ENCODE assay signal across 9 mouse cellular contexts in the genomic region with DNA sequence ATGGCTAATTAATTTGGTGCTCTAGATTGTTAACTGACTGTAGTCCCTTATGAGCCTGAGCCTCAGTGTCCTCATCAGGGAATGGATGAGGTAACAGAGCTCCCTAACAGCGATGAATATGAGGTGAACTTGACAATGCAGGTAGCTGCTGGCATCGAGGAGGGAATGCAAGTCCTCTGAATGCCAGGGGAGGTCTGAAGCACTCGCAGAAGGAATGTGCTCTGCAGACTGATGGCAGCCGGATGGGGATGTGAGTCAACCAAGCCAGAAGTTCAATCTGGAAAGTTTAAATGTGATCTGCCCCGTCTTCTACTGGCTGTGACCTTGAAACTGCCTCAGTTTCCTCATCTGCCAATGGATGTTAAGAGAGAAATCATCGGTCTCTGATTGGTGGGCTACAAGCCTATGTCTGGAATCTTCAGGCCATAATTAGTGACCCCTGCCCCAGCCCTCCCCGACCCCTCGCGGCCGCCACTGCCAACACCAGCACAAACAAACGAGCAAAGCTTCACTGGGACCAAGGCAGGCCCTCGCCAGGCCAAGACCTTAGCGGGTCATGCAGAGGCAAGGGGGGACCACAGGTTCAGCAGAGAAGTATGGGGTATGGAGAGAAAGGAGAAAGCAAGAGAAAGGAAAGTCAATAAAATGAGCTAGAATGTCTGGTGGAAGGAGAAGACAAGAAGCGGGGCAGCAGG. TPM values are rescaled to one million over a fixed set of nuclear protein-coding genes. Genes with fewer than 3 reads are reported as not detected.
A peak's percentile ranks its signal among the peaks of the same experiment; 100 is the strongest.
DNase-seq lines count a peak whose midpoint lies in the region; ATAC-seq and TF ChIP-seq lines count a peak whose summit lies in the region.
"Had no signal": no experiment of that assay in that cellular context is flagged by ENCODE, and none has a peak within 500 bp of the region (broad histone marks: within the 10 kb centered on the region; RNA-seq: fewer than 3 reads in every experiment).

No protein-coding gene starts in this region.

- peaks cover 31% of the 10 kb centered on the region for H3K36me3 ChIP-seq in heart, embryonic 10.5 days
- H3K36me3 ChIP-seq in heart, postnatal 0 days (replicated peaks; ENCODE audit: control insufficient read depth, insufficient read depth, low read length) = 0 out of 2 replicates have a peak, but pooled peaks cover 10% of the 10 kb centered on the region
- H3K36me3 ChIP-seq in liver, embryonic 14.5 days (replicated peaks; ENCODE audit: control insufficient read depth, insufficient read depth, low read depth) = peaks cover 2% of the 10 kb centered on the region; the same call in 1 of the 2 replicates
- H3K36me3 ChIP-seq in stomach, embryonic 15.5 days = peaks cover 5% of the 10 kb centered on the region

- intact Hi-C loops in heart, postnatal 10 days (cut with DNase I) = no loop called here
- intact Hi-C loops in left cerebral cortex, postnatal 36 days (cut with DNase I) = loop anchor here (10.0 kb wide), 1 partner anchor 155 kb away; no protein-coding TSS in a partner anchor

- peak overlapping the region; percentile 89 for H3K27ac ChIP-seq in heart, embryonic 10.5 days
- H3K27ac ChIP-seq in heart, postnatal 0 days (ENCODE audit: low read depth) = peak overlapping the region; percentile 94
- H3K27ac ChIP-seq in liver, embryonic 14.5 days = peak overlapping the region; percentile 38
- peak overlapping the region; percentile 90 for H3K27ac ChIP-seq in stomach, embryonic 15.5 days

- peak overlapping the region; percentile 63 for H3K4me3 ChIP-seq in heart, embryonic 10.5 days
- peak overlapping the region; percentile 80 for H3K4me3 ChIP-seq in heart, postnatal 0 days (ENCODE audit: low read depth, low read length)
- H3K4me3 ChIP-seq in liver, embryonic 14.5 days (ENCODE audit: insufficient read depth in 1 of 2, low read depth in 2 of 2, low read length in 2 of 2) = peak overlapping the region; percentile 68 to 73
- peak overlapping the region; percentile 69 for H3K4me3 ChIP-seq in stomach, embryonic 15.5 days (replicated peaks)

- no peak for TF ChIP-seq EP300 in heart, postnatal 0 days (IDR thresholded peaks at IDR 0.05; ENCODE audit: low read depth)
- no peak for TF ChIP-seq EP300 in liver, embryonic 14.5 days (IDR thresholded peaks at IDR 0.05; ENCODE audit: low read depth)

- peak overlapping the region; percentile 77 for H3K4me2 ChIP-seq in heart, postnatal 0 days (ENCODE audit: low read depth, low read length)
- H3K4me2 ChIP-seq in liver, embryonic 14.5 days (ENCODE audit: low read depth) = peak overlapping the region; percentile 85
- H3K4me2 ChIP-seq in stomach, embryonic 15.5 days = peak overlapping the region; percentile 86

- no peaks in the 10 kb centered on the region for H3K27me3 ChIP-seq in heart, embryonic 10.5 days (ENCODE audit: insufficient read depth, poor library complexity, severe bottlenecking)
- no peaks in the 10 kb centered on the region for H3K27me3 ChIP-seq in heart, postnatal 0 days (ENCODE audit: control insufficient read depth, insufficient read depth, low read length)
- H3K27me3 ChIP-seq in liver, embryonic 14.5 days (ENCODE audit: control insufficient read depth, insufficient read depth, low read length) = no peaks in the 10 kb centered on the region
- H3K27me3 ChIP-seq in stomach, embryonic 15.5 days (replicated peaks) = no peaks in the 10 kb centered on the region

- WGBS in heart, embryonic 10.5 days = 5% methylated on average over 14 of the region's 14 CpGs
- 6% methylated on average over 14 of the region's 14 CpGs for WGBS in heart, postnatal 0 days
- WGBS in liver, embryonic 14.5 days (ENCODE audit: insufficient replicate concordance) = 11% methylated on average over 14 of the region's 14 CpGs
- 7% methylated on average over 14 of the region's 14 CpGs for WGBS in stomach, embryonic 15.5 days

- peaks cover 30% of the 10 kb centered on the region for H3K4me1 ChIP-seq in heart, embryonic 10.5 days
- H3K4me1 ChIP-seq in heart, postnatal 0 days (ENCODE audit: control insufficient read depth, insufficient read depth) = peaks cover 30% of the 10 kb centered on the region
- peaks cover 0 to 11% of the 10 kb centered on the region in 2 experiments; a peak in 3 of 4 replicates for H3K4me1 ChIP-seq in liver, embryonic 14.5 days (replicated peaks; ENCODE audit: control insufficient read depth in 2 of 2, insufficient read depth in 2 of 2, low read length in 1 of 2)
- H3K4me1 ChIP-seq in stomach, embryonic 15.5 days = peaks cover 17% of the 10 kb centered on the region

- peak overlapping the region; percentile 81 for H3K9ac ChIP-seq in heart, postnatal 0 days (replicated peaks; ENCODE audit: low read depth, low read length)
- H3K9ac ChIP-seq in liver, embryonic 14.5 days (replicated peaks) = peak overlapping the region; percentile 72
- peak overlapping the region; percentile 61 for H3K9ac ChIP-seq in stomach, embryonic 15.5 days

- no peak for TF ChIP-seq CTCF in heart, postnatal 0 days (IDR thresholded peaks at IDR 0.05; ENCODE audit: low read depth)
- TF ChIP-seq CTCF in liver, embryonic 14.5 days (IDR thresholded peaks at IDR 0.05; ENCODE audit: low read depth) = no peak

- ATAC-seq in heart, postnatal 0 days (ENCODE audit: insufficient read depth, low read depth) = no peak
- peak; percentile 3; the same call in 1 of the 2 replicates for ATAC-seq in liver, embryonic 14.5 days (ENCODE audit: insufficient read depth)
- ATAC-seq in stomach, embryonic 15.5 days (ENCODE audit: insufficient read depth, low FRiP score, low read depth) = no peak
- ATAC-seq in cerebellum, adult (ENCODE audit: insufficient number of reproducible peaks, low FRiP score, low TSS enrichment) = no peak

- H3K9me3 ChIP-seq in heart, embryonic 10.5 days = no peaks in the 10 kb centered on the region
- no peaks in the 10 kb centered on the region for H3K9me3 ChIP-seq in heart, postnatal 0 days (replicated peaks; ENCODE audit: control insufficient read depth, low read length)
- H3K9me3 ChIP-seq in liver, embryonic 14.5 days (ENCODE audit: control insufficient read depth, low read length) = no peaks in the 10 kb centered on the region
- no peaks in the 10 kb centered on the region for H3K9me3 ChIP-seq in stomach, embryonic 15.5 days

- DNase-seq in heart, embryonic 10.5 days (ENCODE audit: low spot score) = no peak
- no peak for DNase-seq in heart, postnatal 10 days
- DNase-seq in R1 (ENCODE audit: low read depth, low spot score) = peak; percentile 39
- peak; percentile 37 for DNase-seq in heart, postnatal 0 days (ENCODE audit: low spot score)
- no peak for DNase-seq in liver, embryonic 14.5 days (ENCODE audit: low read depth in 3 of 3, low spot score in 3 of 3)
- no peak for DNase-seq in left cerebral cortex, postnatal 36 days (ENCODE audit: low spot score in 2 of 2)

RNA-seq across cellular contexts. Expression of a gene that starts 0.8 kb away (rescaled TPM):
- polyA plus RNA-seq in heart, embryonic 10.5 days (2016; fragmentation: Nextera tagmentation; extraction: Ambion mirVana) = 32.6 and 37.5 TPM in 2 replicates
- 10 to 100 TPM; 27.7 to 31.9 TPM for total RNA-seq in heart, postnatal 10 days (2021)
- total RNA-seq in heart, postnatal 0 days (2014; rRNA removed; ENCODE audit: low replicate concordance) = 67.0 and 105 TPM in 2 replicates
- 37.9 and 40.8 TPM in 2 replicates for polyA plus RNA-seq in heart, postnatal 0 days (2015; fragmentation: Nextera tagmentation; extraction: Ambion mirVana)
- polyA plus RNA-seq in liver, embryonic 14.5 days (2012; rRNA removed) = 11.1 and 11.2 TPM in 2 replicates
- 8.1 and 8.4 TPM in 2 replicates for polyA plus RNA-seq in liver, embryonic 14.5 days (2014; fragmentation: Nextera tagmentation; extraction: Ambion mirVana)
- 42.8 and 45.5 TPM in 2 replicates for polyA plus RNA-seq in stomach, embryonic 15.5 days (2015; fragmentation: Nextera tagmentation; extraction: Ambion mirVana)
- 10 to 100 TPM; 27.6 to 36.6 TPM for total RNA-seq in left cerebral cortex, postnatal 36 days (2021)

RNA-seq across cellular contexts. Expression of a gene that starts 12.7 kb away (rescaled TPM):
- polyA plus RNA-seq in heart, embryonic 10.5 days (2016; fragmentation: Nextera tagmentation; extraction: Ambion mirVana) = 0.99 and 4.1 TPM in 2 replicates
- 1 to 10 TPM; 2.3 to 3.0 TPM for total RNA-seq in heart, postnatal 10 days (2021)
- total RNA-seq in heart, postnatal 0 days (2014; rRNA removed; ENCODE audit: low replicate concordance) = 2.5 and 21.3 TPM in 2 replicates
- 3.1 and 3.2 TPM in 2 replicates for polyA plus RNA-seq in heart, postnatal 0 days (2015; fragmentation: Nextera tagmentation; extraction: Ambion mirVana)
- 13.3 and 20.5 TPM in 2 replicates for polyA plus RNA-seq in liver, embryonic 14.5 days (2012; rRNA removed)
- 12.4 and 15.6 TPM in 2 replicates for polyA plus RNA-seq in liver, embryonic 14.5 days (2014; fragmentation: Nextera tagmentation; extraction: Ambion mirVana)
- polyA plus RNA-seq in stomach, embryonic 15.5 days (2015; fragmentation: Nextera tagmentation; extraction: Ambion mirVana) = 9.5 and 13.5 TPM in 2 replicates
- total RNA-seq in left cerebral cortex, postnatal 36 days (2021) = 1 to 10 TPM; 4.1 to 5.5 TPM

RNA-seq across cellular contexts. Expression of a gene that starts 15.6 kb away (rescaled TPM):
- polyA plus RNA-seq in heart, embryonic 10.5 days (2016; fragmentation: Nextera tagmentation; extraction: Ambion mirVana) = 315 and 334 TPM in 2 replicates
- total RNA-seq in heart, postnatal 10 days (2021) = 100 to 1,000 TPM; 221 to 245 TPM
- total RNA-seq in heart, postnatal 0 days (2014; rRNA removed; ENCODE audit: low replicate concordance) = 172 and 264 TPM in 2 replicates
- 296 and 300 TPM in 2 replicates for polyA plus RNA-seq in heart, postnatal 0 days (2015; fragmentation: Nextera tagmentation; extraction: Ambion mirVana)
- 77.7 and 126 TPM in 2 replicates for polyA plus RNA-seq in liver, embryonic 14.5 days (2012; rRNA removed)
- 174 and 186 TPM in 2 replicates for polyA plus RNA-seq in liver, embryonic 14.5 days (2014; fragmentation: Nextera tagmentation; extraction: Ambion mirVana)
- polyA plus RNA-seq in stomach, embryonic 15.5 days (2015; fragmentation: Nextera tagmentation; extraction: Ambion mirVana) = 225 and 243 TPM in 2 replicates
- total RNA-seq in left cerebral cortex, postnatal 36 days (2021) = 100 to 1,000 TPM; 206 to 234 TPM

RNA-seq across cellular contexts. Expression of a gene that starts 34.0 kb away (rescaled TPM):
- 6.6 and 13.8 TPM in 2 replicates for polyA plus RNA-seq in heart, embryonic 10.5 days (2016; fragmentation: Nextera tagmentation; extraction: Ambion mirVana)
- total RNA-seq in heart, postnatal 10 days (2021) = 10 to 100 TPM; 15.4 to 19.8 TPM
- total RNA-seq in heart, postnatal 0 days (2014; rRNA removed; ENCODE audit: low replicate concordance) = 50.0 and 62.0 TPM in 2 replicates
- 29.4 and 32.6 TPM in 2 replicates for polyA plus RNA-seq in heart, postnatal 0 days (2015; fragmentation: Nextera tagmentation; extraction: Ambion mirVana)
- polyA plus RNA-seq in liver, embryonic 14.5 days (2012; rRNA removed) = 0.55 and 0.78 TPM in 2 replicates
- polyA plus RNA-seq in liver, embryonic 14.5 days (2014; fragmentation: Nextera tagmentation; extraction: Ambion mirVana) = 0.62 and 1.1 TPM in 2 replicates
- polyA plus RNA-seq in stomach, embryonic 15.5 days (2015; fragmentation: Nextera tagmentation; extraction: Ambion mirVana) = 2.0 and 4.5 TPM in 2 replicates
- under 1 TPM; 0.47 to 0.54 TPM for total RNA-seq in left cerebral cortex, postnatal 36 days (2021)

RNA-seq across cellular contexts. Expression of a gene that starts 48.5 kb away (rescaled TPM):
- polyA plus RNA-seq in heart, embryonic 10.5 days (2016; fragmentation: Nextera tagmentation; extraction: Ambion mirVana) = 450 and 1,030 TPM in 2 replicates
- total RNA-seq in heart, postnatal 10 days (2021) = 1,000 to 10,000 TPM; 1,924 to 2,166 TPM
- 2,256 and 2,313 TPM in 2 replicates for total RNA-seq in heart, postnatal 0 days (2014; rRNA removed; ENCODE audit: low replicate concordance)
- polyA plus RNA-seq in heart, postnatal 0 days (2015; fragmentation: Nextera tagmentation; extraction: Ambion mirVana) = 1,065 and 1,207 TPM in 2 replicates
- 0.03 and 0.04 TPM in 2 replicates for polyA plus RNA-seq in liver, embryonic 14.5 days (2012; rRNA removed)
- not detected in 2 replicates for polyA plus RNA-seq in liver, embryonic 14.5 days (2014; fragmentation: Nextera tagmentation; extraction: Ambion mirVana)
- 0.50 and 0.67 TPM in 2 replicates for polyA plus RNA-seq in stomach, embryonic 15.5 days (2015; fragmentation: Nextera tagmentation; extraction: Ambion mirVana)
- under 1 TPM; 0.41 to 0.81 TPM for total RNA-seq in left cerebral cortex, postnatal 36 days (2021)
- total RNA-seq: adrenal gland, postnatal 36 days had no signal

Comparison
In these comparisons a context has a peak if more than half of its experiments do, and no peak if none do; other contexts are left out.
1. DNase-seq: peak in R1 (single experiment) and heart, postnatal 0 days (single experiment); none in heart, embryonic 10.5 days (single experiment), heart, postnatal 10 days (0 of 2), liver, embryonic 14.5 days (0 of 3) and left cerebral cortex, postnatal 36 days (0 of 2).
2. H3K27ac ChIP-seq: peak in every context shown above with its lines; median percentile 94 in heart, postnatal 0 days; 90 in stomach, embryonic 15.5 days; 89 in heart, embryonic 10.5 days; 38 in liver, embryonic 14.5 days.
3. Peak in every context shown above with its lines, with median percentiles within 50 percentile points of each other: H3K4me3 ChIP-seq, H3K4me2 ChIP-seq and H3K9ac ChIP-seq.